Mouse (Mus musculus) right cerebral cortex, postnatal 25 days (tissue): ENCODE measurements around the gene Smagp.

Experiments used
- DNase-seq: peaks from one replicate; pipeline ENCODE4 v3.0.0; 2022

The Smagp gene

GRCm38 (mm10) chr15:100587166-100587565 is 49.6 kb downstream of the Smagp start:
- no peak for DNase-seq

GRCm38 (mm10) chr15:100585931-100586330 is 50.8 kb downstream of the Smagp start:
- DNase-seq, result no peak

GRCm38 (mm10) chr15:100580108-100580507 is 56.6 kb downstream of the Smagp start:
- DNase-seq, result no peak

- no peak for DNase-seq
Observed at GRCm38 (mm10) chr15:100577972-100578371, 58.8 kb downstream of the Smagp start.

GRCm38 (mm10) chr15:100576810-100577209 is 59.9 kb downstream of the Smagp start:
- DNase-seq, result no peak

- DNase-seq, result no peak
Observed at GRCm38 (mm10) chr15:100576392-100576791, 60.3 kb downstream of the Smagp start.

GRCm38 (mm10) chr15:100575366-100575765 is 61.4 kb downstream of the Smagp start:
- no peak for DNase-seq

GRCm38 (mm10) chr15:100574378-100574777 is 62.4 kb downstream of the Smagp start:
- DNase-seq, result no peak

GRCm38 (mm10) chr15:100573946-100574345 is 62.8 kb downstream of the Smagp start:
- DNase-seq, result no peak
